Mouse (Mus musculus) kidney, adult 2 months (tissue): Measurements from ENCODE around the gene Rgs19.

Experiments used
- CTCF ChIP-seq: fragments of 200-500 bp; conservative IDR thresholded peaks from 2 replicates; pipeline ENCODE4 v1.5.1; 2011; ENCODE audit warnings: low read depth, mild to moderate bottlenecking, control low read depth, low read length, moderate library complexity, mixed read lengths; ENCODE audit not compliant: insufficient read depth, insufficient read length
- POLR2A ChIP-seq: fragments of 200-500 bp; IDR thresholded peaks from one replicate; pipeline ENCODE4 v1.6.1; 2011; ENCODE audit warnings: low read depth, low read length, control low read depth

DNA sequence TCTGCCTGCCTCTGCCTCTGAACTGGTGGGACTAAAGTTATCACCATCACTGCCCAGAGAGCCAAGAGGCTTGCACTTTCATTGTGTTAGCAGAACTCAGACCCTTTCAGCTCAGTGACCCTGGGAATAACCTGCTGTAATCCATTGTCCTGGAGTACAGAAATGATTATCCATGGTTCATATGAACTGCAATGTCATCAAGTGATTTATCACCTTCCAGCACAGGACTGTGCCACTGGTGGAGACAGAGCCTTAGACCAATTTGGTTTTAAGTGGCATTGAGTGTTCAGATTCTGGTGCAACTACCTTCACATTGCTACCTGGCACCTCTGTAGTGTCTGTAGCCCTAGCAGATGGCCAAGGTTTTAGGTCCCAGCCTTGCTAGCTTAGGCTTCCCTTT lies 40.7 kb downstream of the Rgs19 start:
- TF ChIP-seq CTCF: no peak
- no peak for TF ChIP-seq POLR2A
